Mouse (Mus musculus) urinary bladder, postnatal 4 days (tissue): ENCODE results near the gene Vmn1r170.
"Not testable (repeated sequence)": the region's sequence is repeated elsewhere in the genome, so short reads cannot be mapped to it uniquely, and the experiment has no call there.

Experiments used
- DNase-seq, 2 experiments: peaks; one replicate each; pipeline ENCODE4 v3.0.0; 2021 to 2022; ENCODE audit warnings: low spot score in 2 of 2

Gene Vmn1r170

GRCm38 (mm10) chr7:23605875-23606274, at the start of gene Vmn1r170:
Gene Vmn1r170, plus strand, starts transcription at chr7:23606175.
- DNase-seq = not testable (repeated sequence)

- DNase-seq = not testable (repeated sequence)
Observed at GRCm38 (mm10) chr7:23575226-23575625, 30.7 kb upstream of the Vmn1r170 start, which contains the start of gene Vmn1r169. Gene Vmn1r169, plus strand, starts transcription at chr7:23575526.

- DNase-seq = no peak
Observed at GRCm38 (mm10) chr7:23630422-23630821, 24.4 kb downstream of the Vmn1r170 start, which contains the start of gene Vmn1r171. Gene Vmn1r171, plus strand, starts transcription at chr7:23630722.
